Mouse (Mus musculus) central nervous system, embryonic 11.5 days (tissue): ENCODE results near the gene Antxrl. TPM values are rescaled to one million over a fixed set of nuclear protein-coding genes. Genes with fewer than 3 reads are reported as not detected.

Experiments
- polyA plus RNA-seq: library from polyadenylated mRNA; depleted of rRNA; stranded (reverse); fragments of >200 nt; gene quantifications from 2 replicates; pipeline ENCODE4 v1.2.3, GENCODE M21; 2012; rRNA removed

Antxrl gene
- polyA plus RNA-seq = not detected in 2 replicates

DNA sequence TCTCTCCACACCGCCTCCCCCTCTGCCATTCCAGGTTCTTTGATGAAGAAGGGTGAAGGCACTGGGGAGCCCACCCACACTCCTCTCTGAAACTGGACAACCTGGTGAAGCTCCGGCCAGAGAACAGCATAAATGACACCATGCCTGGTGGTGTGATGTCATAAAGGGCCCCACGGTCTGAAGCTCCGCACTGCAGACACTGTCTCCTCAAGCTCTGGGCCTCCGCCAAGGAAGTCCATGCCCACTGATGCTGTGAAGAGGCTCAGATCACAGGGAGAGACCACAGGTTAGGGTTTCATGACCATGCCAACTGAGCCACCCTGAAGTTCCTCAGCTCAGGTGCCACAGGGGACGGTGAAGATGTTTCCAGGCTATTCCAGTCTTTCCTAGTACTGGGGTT lies at the start of gene Antxrl:
TSS of gene Antxrl (plus strand) at position 192 of the 400 bp plus-strand sequence.

DNA sequence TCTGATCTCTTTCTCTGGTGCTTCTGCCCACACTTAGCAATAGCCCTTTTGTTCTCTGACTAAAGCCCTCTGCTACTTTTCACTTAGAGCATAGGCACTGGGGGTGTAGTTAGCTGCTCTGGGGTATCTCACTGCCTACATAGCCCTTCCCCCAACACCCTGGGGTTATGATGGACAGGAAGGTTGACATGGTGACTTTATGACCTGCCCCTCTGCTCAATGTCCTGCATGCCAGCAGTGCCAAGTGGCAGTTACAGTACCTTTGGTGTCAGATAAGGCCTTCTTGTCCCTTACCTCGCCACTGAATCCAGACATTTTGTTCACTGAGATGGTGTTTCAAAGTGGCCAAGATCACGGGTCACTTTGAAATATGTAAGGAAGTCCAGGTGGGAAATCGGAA lies 37.4 kb upstream of the Antxrl start, which contains the start of gene Gm30083:
TSS of gene Gm30083 (minus strand) at position 120 of the 400 bp plus-strand sequence.

DNA sequence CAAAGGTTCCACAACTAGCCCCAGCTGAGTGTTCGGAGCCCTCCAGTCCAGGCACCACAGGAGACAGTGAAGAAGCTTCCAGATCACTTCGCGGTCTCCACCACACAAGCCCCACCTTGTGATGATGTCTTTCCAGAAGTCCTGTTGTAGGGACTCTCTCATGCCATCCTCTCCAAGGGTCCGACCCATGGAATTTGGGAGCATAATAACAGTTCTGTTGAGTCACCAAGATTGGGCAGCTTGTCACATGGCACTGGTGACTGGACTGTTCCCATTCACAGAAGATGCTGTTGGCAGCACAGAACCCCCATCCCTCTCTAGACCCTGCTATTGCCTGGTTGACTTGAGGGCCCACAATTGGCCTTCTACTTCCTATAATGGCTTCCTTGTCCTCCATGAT lies 36.1 kb upstream of the Antxrl start, which contains the start of gene Gm5460:
TSS of gene Gm5460 (plus strand) at position 378 of the 400 bp plus-strand sequence.

DNA sequence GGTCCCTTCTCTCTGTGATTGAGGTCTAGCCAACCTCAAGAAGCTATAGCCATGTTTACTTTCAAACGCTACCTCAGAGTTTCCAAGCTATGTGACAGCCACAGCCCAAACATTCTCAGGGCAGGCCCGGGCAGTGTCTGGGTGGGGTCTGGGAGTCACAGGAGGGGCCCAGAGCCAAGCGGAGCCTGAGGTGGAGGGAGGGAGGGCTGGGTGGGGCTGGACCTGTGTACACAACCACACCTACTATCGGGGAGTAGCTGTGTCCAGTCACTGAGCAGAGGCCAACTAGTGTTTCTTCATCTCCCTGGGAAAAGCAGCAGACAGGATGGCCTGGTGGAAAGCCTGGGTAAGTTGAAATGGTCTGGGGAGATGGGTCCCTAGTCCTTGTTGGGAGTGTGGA lies 33.2 kb downstream of the Antxrl start, which contains the start of gene Anxa8:
TSS of gene Anxa8 (plus strand) at position 251 of the 400 bp plus-strand sequence.

DNA sequence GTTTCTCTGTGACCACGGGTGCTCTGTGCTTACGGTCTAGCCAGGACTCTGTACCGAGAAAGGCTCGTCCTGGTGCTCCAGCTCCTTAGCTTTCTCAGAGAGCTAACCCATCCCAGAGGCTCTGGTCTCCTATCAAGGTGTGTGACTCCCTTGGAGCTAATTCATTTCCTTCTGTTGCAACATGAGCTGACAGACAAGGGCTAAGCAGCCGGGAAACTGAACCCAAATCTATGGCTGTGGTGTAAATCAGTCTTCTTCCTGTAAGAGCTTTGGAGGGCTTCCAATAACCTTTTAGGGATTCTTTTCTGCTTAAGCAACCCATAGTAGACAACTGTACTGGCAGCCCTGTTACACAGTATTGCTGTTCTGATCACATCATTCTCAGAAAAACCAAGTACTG lies 50.1 kb downstream of the Antxrl start, which contains the start of gene A630023A22Rik:
TSS of gene A630023A22Rik (minus strand) at position 154 of the 400 bp plus-strand sequence.

Other genes starting within 250 kb of the Antxrl start
- gene Gdf10, start 129.1 kb upstream of the Antxrl start, polyA plus RNA-seq = 3.2 and 8.9 TPM in 2 replicates
- gene Gdf2, start 111.7 kb upstream of the Antxrl start, polyA plus RNA-seq = 0.39 and 0.46 TPM in 2 replicates
- 0.01 TPM in 1 of 2 replicates, not detected in the other for gene Rbp3, start 98.7 kb upstream of the Antxrl start, polyA plus RNA-seq
- 0.12 and 0.55 TPM in 2 replicates for gene Zfp488, start 73.9 kb upstream of the Antxrl start, polyA plus RNA-seq
- not detected in 2 replicates for gene Gm30083, start 37.5 kb upstream of the Antxrl start, polyA plus RNA-seq
- not detected in 2 replicates for gene Gm5460, start 35.9 kb upstream of the Antxrl start, polyA plus RNA-seq
- 0.66 and 1.5 TPM in 2 replicates for gene Anxa8, start 33.3 kb downstream of the Antxrl start, polyA plus RNA-seq
- gene A630023A22Rik, start 50.0 kb downstream of the Antxrl start, polyA plus RNA-seq = not detected in 2 replicates
- gene Npy4r, start 99.8 kb downstream of the Antxrl start, polyA plus RNA-seq = 0.02 and 0.04 TPM in 2 replicates
- 1.3 and 1.4 TPM in 2 replicates for gene Gprin2, start 148.9 kb downstream of the Antxrl start, polyA plus RNA-seq
- 0.25 and 0.26 TPM in 2 replicates for gene Syt15, start 166.9 kb downstream of the Antxrl start, polyA plus RNA-seq